ENCODE assay signal across 7 mouse cellular contexts in the genomic region with DNA sequence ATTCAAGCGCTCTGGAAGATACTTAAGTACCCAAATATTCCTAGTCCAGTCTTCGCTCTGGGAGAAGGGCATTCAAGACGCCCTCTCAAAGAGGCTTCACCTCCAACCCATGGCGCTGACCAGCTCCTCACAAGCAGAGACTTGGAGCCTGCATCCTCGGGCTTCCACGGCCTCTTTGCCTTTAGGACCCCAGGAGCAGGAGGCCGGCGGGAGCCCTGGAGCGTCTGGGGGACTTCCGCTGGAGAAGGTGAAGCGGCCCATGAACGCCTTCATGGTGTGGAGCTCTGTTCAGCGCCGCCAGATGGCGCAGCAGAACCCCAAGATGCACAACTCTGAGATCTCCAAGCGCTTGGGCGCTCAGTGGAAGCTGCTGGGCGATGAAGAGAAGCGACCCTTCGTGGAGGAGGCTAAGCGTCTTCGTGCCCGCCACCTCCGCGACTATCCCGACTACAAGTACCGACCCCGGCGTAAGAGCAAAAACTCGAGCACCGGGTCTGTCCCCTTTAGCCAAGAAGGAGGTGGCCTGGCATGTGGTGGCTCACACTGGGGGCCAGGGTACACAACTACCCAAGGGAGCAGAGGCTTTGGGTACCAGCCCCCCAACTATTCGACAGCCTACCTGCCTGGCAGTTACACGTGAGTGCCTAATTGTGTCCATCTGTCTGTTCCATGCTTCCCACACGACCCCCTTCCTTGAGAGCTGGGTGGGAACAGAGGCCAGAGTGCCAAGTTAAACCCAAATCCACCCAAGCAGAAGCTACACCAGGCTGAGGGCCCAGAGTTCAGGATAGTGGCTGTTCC. TPM values are rescaled to one million over a fixed set of nuclear protein-coding genes. Genes with fewer than 3 reads are reported as not detected.
DNase-seq lines count a peak whose midpoint lies in the region; ATAC-seq and TF ChIP-seq lines count a peak whose summit lies in the region.

A gene (plus strand): TSS at position 51 of the 801 bp plus-strand sequence.

- 0 out of 2 replicates have a peak within 1 kb of the TSS, but pooled peaks have one; percentile 27 for H3K27ac ChIP-seq in forebrain, embryonic 15.5 days (replicated peaks)
- peak within 1 kb of the TSS; percentile 66 for H3K27ac ChIP-seq in hindbrain, embryonic 10.5 days
- H3K27ac ChIP-seq in left cerebral cortex, adult 2 months: no peak within 1 kb of the TSS

- peaks cover 10% of the 10 kb centered on the region for H3K4me1 ChIP-seq in forebrain, embryonic 15.5 days
- H3K4me1 ChIP-seq in hindbrain, embryonic 10.5 days (replicated peaks): peaks cover 34% of the 10 kb centered on the region

- intact Hi-C loops in left cerebral cortex, adult 2 months (cut with DNase I): no loop called here

- no peak within 1 kb of the TSS for H3K9ac ChIP-seq in forebrain, embryonic 15.5 days (replicated peaks)

- 24% methylated on average over 34 of the region's 34 CpGs for WGBS in forebrain, embryonic 15.5 days
- WGBS in hindbrain, embryonic 10.5 days: 23% methylated on average over 34 of the region's 34 CpGs

- H3K27me3 ChIP-seq in forebrain, embryonic 15.5 days: no peaks in the 10 kb centered on the region
- no peaks in the 10 kb centered on the region for H3K27me3 ChIP-seq in hindbrain, embryonic 10.5 days (ENCODE audit: insufficient read depth, poor library complexity, severe bottlenecking)

- peaks cover 61% of the 10 kb centered on the region for H3K36me3 ChIP-seq in forebrain, embryonic 15.5 days
- peaks cover 97% of the 10 kb centered on the region for H3K36me3 ChIP-seq in hindbrain, embryonic 10.5 days

- no peak within 1 kb of the TSS for H3K4me2 ChIP-seq in forebrain, embryonic 15.5 days (replicated peaks)

- ATAC-seq in forebrain, embryonic 15.5 days (replicated peaks): peak; percentile 73

- H3K4me3 ChIP-seq in forebrain, embryonic 15.5 days: no peak within 1 kb of the TSS
- peak within 1 kb of the TSS; percentile 12; the same call in 1 of the 2 replicates for H3K4me3 ChIP-seq in hindbrain, embryonic 10.5 days
- no peak within 1 kb of the TSS for H3K4me3 ChIP-seq in left cerebral cortex, adult 2 months

- peak; percentile 87 for TF ChIP-seq CTCF in left cerebral cortex, adult 2 months (IDR thresholded peaks at IDR 0.05)

- H3K9me3 ChIP-seq in forebrain, embryonic 15.5 days: no peaks in the 10 kb centered on the region
- H3K9me3 ChIP-seq in hindbrain, embryonic 10.5 days: no peaks in the 10 kb centered on the region

- peak; percentile 93 for DNase-seq in ZHBTc4 (ENCODE audit: low read depth, low spot score)
- DNase-seq in cerebellum, adult 18-20 months: peak; percentile 74 to 83
- DNase-seq in hindbrain, embryonic 10.5 days (ENCODE audit: low spot score): peak; percentile 78
- peak; percentile 63 to 77 for DNase-seq in left cerebral cortex, adult 2 months (ENCODE audit: extremely low spot score in 1 of 2, low spot score in 2 of 2)
- peak; percentile 80 for DNase-seq in lung, postnatal 4 days
- peak; percentile 74 for DNase-seq in right cerebral cortex, postnatal 25 days

RNA-seq across cellular contexts. Expression of the gene that starts here (rescaled TPM):
- not detected in 2 replicates for polyA plus RNA-seq in forebrain, embryonic 15.5 days (2015; fragmentation: Nextera tagmentation; extraction: Ambion mirVana)
- 0.37 TPM in 1 of 2 replicates, not detected in the other for polyA plus RNA-seq in hindbrain, embryonic 10.5 days (2016; fragmentation: Nextera tagmentation; extraction: Ambion mirVana)
- total RNA-seq in left cerebral cortex, adult 2 months (2021): not detected

Comparison
In these comparisons a context has a peak if more than half of its experiments do, and no peak if none do; other contexts are left out.
1. Peak in ATAC-seq and H3K27ac ChIP-seq in forebrain, embryonic 15.5 days; RNA of the gene not detected or under 1 TPM.
2. Peak in DNase-seq, H3K4me3 ChIP-seq and H3K27ac ChIP-seq in hindbrain, embryonic 10.5 days; RNA of the gene not detected or under 1 TPM.
3. Peak in DNase-seq in left cerebral cortex, adult 2 months; RNA of the gene not detected or under 1 TPM.